Mouse (Mus musculus): ENCODE data around the gene Slc12a9. TPM values are rescaled to one million over a fixed set of nuclear protein-coding genes. Genes with fewer than 3 reads are reported as not detected.

The Slc12a9 gene
- total and polyA plus RNA-seq, 3 experiments, result 8.8 to 12.1 TPM; not detected in 1

DNA sequence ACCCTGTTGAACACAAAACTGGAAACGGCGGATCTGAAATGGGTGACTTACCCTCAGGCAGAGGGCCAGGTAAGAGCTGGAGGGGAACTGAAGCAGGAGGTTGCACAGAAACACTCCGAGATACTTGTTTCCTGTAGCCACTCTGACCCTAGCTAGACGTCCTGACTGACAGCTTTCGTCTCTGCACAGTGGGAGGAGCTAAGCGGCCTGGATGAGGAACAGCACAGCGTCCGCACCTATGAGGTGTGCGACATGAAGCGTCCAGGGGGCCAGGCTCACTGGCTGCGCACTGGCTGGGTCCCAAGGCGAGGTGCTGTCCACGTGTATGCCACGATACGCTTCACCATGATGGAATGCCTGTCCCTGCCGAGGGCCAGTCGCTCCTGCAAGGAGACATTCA, 20.7 kb upstream of the Slc12a9 start:
- H3K4me1 ChIP-seq (ENCODE audit: control insufficient read depth in 1 of 2, insufficient read depth in 2 of 2, low read length in 2 of 2), result no peaks in the 10 kb centered on the region
- H3K79me2 ChIP-seq (ENCODE audit: control insufficient read depth, insufficient read depth, low read length, poor library complexity), result no peaks in the 10 kb centered on the region
- H3K4me3 ChIP-seq (ENCODE audit: control insufficient read depth in 1 of 2, insufficient read depth in 1 of 2, low read depth in 2 of 2, low read length in 2 of 2), result no peak overlapping the region
- H3K9me3 ChIP-seq (replicated peaks; ENCODE audit: insufficient read depth, low read length), result no peaks in the 10 kb centered on the region
- TF ChIP-seq ZMIZ1 (IDR thresholded peaks at IDR 0.05; ENCODE audit: low read depth, low read length) (no peak), MAX (IDR thresholded peaks at IDR 0.05; ENCODE audit: low read length) (no peak), POLR2A (IDR thresholded peaks at IDR 0.05; ENCODE audit: control insufficient read depth in 1 of 2, insufficient read depth in 1 of 2, low read depth in 1 of 2, low read length in 2 of 2, poor library complexity in 1 of 2) (no peak), EP300 (IDR thresholded peaks at IDR 0.05; ENCODE audit: low read depth in 1 of 2, low read length in 2 of 2) (no peak), UBTF (IDR thresholded peaks at IDR 0.05; ENCODE audit: borderline replicate concordance, insufficient read depth, low read depth, low read length) (no peak), RAD21 (IDR thresholded peaks at IDR 0.05; ENCODE audit: low read depth, low read length) (no peak), E2F4 (IDR thresholded peaks at IDR 0.05; ENCODE audit: borderline replicate concordance, low read depth, low read length) (no peak)
- peaks cover 7 to 10% of the 10 kb centered on the region in 2 experiments for H3K27me3 ChIP-seq (ENCODE audit: control insufficient read depth in 1 of 2, insufficient read depth in 2 of 2, low read length in 2 of 2)
- no peak for DNase-seq (ENCODE audit: low read depth, low spot score)
- no peaks in the 10 kb centered on the region for H3K36me3 ChIP-seq (ENCODE audit: control insufficient read depth in 1 of 2, insufficient read depth in 2 of 2, low read length in 2 of 2)
- no peak overlapping the region for H3K9ac ChIP-seq (ENCODE audit: control insufficient read depth, low read depth, low read length, poor library complexity, severe bottlenecking)
- no peak overlapping the region for H3K27ac ChIP-seq (ENCODE audit: control insufficient read depth, low read depth, low read length)

GRCm38 (mm10) chr5:137352011-137352975, 18.9 kb upstream of the Slc12a9 start:
- no peaks in the 10 kb centered on the region for H3K9me3 ChIP-seq (replicated peaks; ENCODE audit: insufficient read depth, low read length)
- H3K9ac ChIP-seq (ENCODE audit: control insufficient read depth, low read depth, low read length, poor library complexity, severe bottlenecking), result no peak overlapping the region
- no peaks in the 10 kb centered on the region for H3K36me3 ChIP-seq (ENCODE audit: control insufficient read depth in 1 of 2, insufficient read depth in 2 of 2, low read length in 2 of 2)
- no peak for DNase-seq (ENCODE audit: low read depth, low spot score)
- H3K4me3 ChIP-seq (ENCODE audit: control insufficient read depth in 1 of 2, insufficient read depth in 1 of 2, low read depth in 2 of 2, low read length in 2 of 2), result no peak overlapping the region
- no peak for TF ChIP-seq NRF1 (IDR thresholded peaks at IDR 0.05; ENCODE audit: insufficient read depth, low read depth, low read length, poor library complexity, severe bottlenecking)
- H3K4me1 ChIP-seq (ENCODE audit: control insufficient read depth in 1 of 2, insufficient read depth in 2 of 2, low read length in 2 of 2), result no peaks in the 10 kb centered on the region
- H3K27ac ChIP-seq (ENCODE audit: control insufficient read depth, low read depth, low read length), result no peak overlapping the region
- H3K79me2 ChIP-seq (ENCODE audit: control insufficient read depth, insufficient read depth, low read length, poor library complexity), result no peaks in the 10 kb centered on the region
- peaks cover 2 to 6% of the 10 kb centered on the region in 2 experiments; a peak in 3 of 4 replicates for H3K27me3 ChIP-seq (ENCODE audit: control insufficient read depth in 1 of 2, insufficient read depth in 2 of 2, low read length in 2 of 2)

DNA sequence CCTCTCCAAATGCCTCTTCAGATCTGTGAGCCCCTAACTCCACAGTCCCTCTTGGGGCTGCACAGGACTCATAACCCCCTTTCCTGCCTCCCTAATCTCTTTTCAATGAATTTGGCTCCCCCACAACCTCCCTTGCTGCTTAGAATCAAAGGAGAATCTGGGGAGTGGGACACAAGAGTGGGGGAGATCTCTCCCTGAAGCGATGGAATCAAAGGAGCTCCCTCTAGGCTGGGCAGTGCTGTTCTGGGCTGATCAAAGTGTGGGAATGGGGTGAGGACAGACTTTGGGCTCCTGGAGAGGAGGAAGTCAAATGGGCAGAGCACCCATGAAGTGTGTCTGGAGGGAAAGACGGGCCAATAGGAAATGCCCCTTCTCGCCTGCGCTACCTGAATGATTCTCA, 18.0 kb upstream of the Slc12a9 start:
- no peak for DNase-seq (ENCODE audit: low read depth, low spot score)
- no peaks in the 10 kb centered on the region for H3K9me3 ChIP-seq (replicated peaks; ENCODE audit: insufficient read depth, low read length)
- H3K4me3 ChIP-seq (ENCODE audit: control insufficient read depth in 1 of 2, insufficient read depth in 1 of 2, low read depth in 2 of 2, low read length in 2 of 2), result no peak overlapping the region
- no peak for TF ChIP-seq MAFK (IDR thresholded peaks at IDR 0.05; ENCODE audit: borderline replicate concordance, low read depth, low read length)
- no peak for TF ChIP-seq JUND (IDR thresholded peaks at IDR 0.05; ENCODE audit: low read depth, low read length)
- TF ChIP-seq SMC3 (IDR thresholded peaks at IDR 0.05; ENCODE audit: low read depth, low read length), result no peak
- no peak for TF ChIP-seq MXI1 (IDR thresholded peaks at IDR 0.05; ENCODE audit: low read depth, low read length)
- TF ChIP-seq CTCF (IDR thresholded peaks at IDR 0.05 in 2 of 3, conservative IDR thresholded peaks at IDR 0.05 in 1 of 3; ENCODE audit: control insufficient read depth in 1 of 3, insufficient read depth in 1 of 3, low read depth in 2 of 3, low read length in 3 of 3, poor library complexity in 1 of 3, severe bottlenecking in 1 of 3), result no peak
- no peak for TF ChIP-seq USF2 (IDR thresholded peaks at IDR 0.05; ENCODE audit: borderline replicate concordance in 1 of 2, insufficient read depth in 1 of 2, low read depth in 1 of 2, low read length in 2 of 2)
- H3K4me1 ChIP-seq (ENCODE audit: control insufficient read depth in 1 of 2, insufficient read depth in 2 of 2, low read length in 2 of 2), result no peaks in the 10 kb centered on the region
- no peak overlapping the region for H3K9ac ChIP-seq (ENCODE audit: control insufficient read depth, low read depth, low read length, poor library complexity, severe bottlenecking)
- peaks cover 2 to 6% of the 10 kb centered on the region in 2 experiments; a peak in 3 of 4 replicates for H3K27me3 ChIP-seq (ENCODE audit: control insufficient read depth in 1 of 2, insufficient read depth in 2 of 2, low read length in 2 of 2)
- H3K27ac ChIP-seq (ENCODE audit: control insufficient read depth, low read depth, low read length), result no peak overlapping the region
- no peaks in the 10 kb centered on the region; a peak in 1 of 4 replicates for H3K36me3 ChIP-seq (ENCODE audit: control insufficient read depth in 1 of 2, insufficient read depth in 2 of 2, low read length in 2 of 2)
- no peaks in the 10 kb centered on the region for H3K79me2 ChIP-seq (ENCODE audit: control insufficient read depth, insufficient read depth, low read length, poor library complexity)
